Comparison of ENCODE assay signal across 25 mouse cellular contexts in genomic region chr10:96342476-96342875, GRCm38 (mm10).
DNase-seq lines count a peak whose midpoint lies in the region; ATAC-seq and TF ChIP-seq lines count a peak whose summit lies in the region.
"Had no signal": no experiment of that assay in that cellular context is flagged by ENCODE, and none has a peak within 500 bp of the region (broad histone marks: within the 10 kb centered on the region; RNA-seq: fewer than 3 reads in every experiment).

No protein-coding gene starts in this region.

- ATAC-seq in lung, embryonic 14.5 days (ENCODE audit: insufficient read depth) = peak; percentile 58; the same call in 1 of the 2 replicates
- no peak for ATAC-seq in erythroblast, adult 5-6 weeks (replicated peaks; ENCODE audit: low FRiP score, poor library complexity, severe bottlenecking)
- ATAC-seq: forebrain, embryonic 13.5 days; intestine, postnatal 0 days; midbrain, embryonic 16.5 days had no signal

- no peaks in the 10 kb centered on the region for H3K9me3 ChIP-seq in lung, embryonic 14.5 days (ENCODE audit: low read depth, low read length)
- H3K9me3 ChIP-seq in CH12.LX (replicated peaks; ENCODE audit: low read length) = no peaks in the 10 kb centered on the region
- H3K9me3 ChIP-seq: embryonic facial prominence, embryonic 12.5 days; forebrain, embryonic 13.5 days; heart, embryonic 10.5 days; limb, embryonic 15.5 days; neural tube, embryonic 13.5 days had no signal

- no peak overlapping the region for H3K4me3 ChIP-seq in lung, embryonic 14.5 days (ENCODE audit: low read depth, low read length)
- no peak overlapping the region for H3K4me3 ChIP-seq in CH12.LX (replicated peaks in 1 of 3; ENCODE audit: low read depth in 2 of 3, low read length in 2 of 3, poor library complexity in 1 of 3)
- H3K4me3 ChIP-seq: embryonic facial prominence, embryonic 12.5 days; erythroblast, embryonic 14.5 days; forebrain, embryonic 13.5 days; heart, embryonic 10.5 days; left cerebral cortex, adult 2 months; limb, embryonic 15.5 days; myocyte; neural tube, embryonic 13.5 days had no signal

- in situ Hi-C loops in CH12.LX (cut with MboI; ENCODE audit: low pct_ligation_motif_present, low pct_unique_long_range_greater_than_20kb, low sequenced_read_pairs) = no loop called here

- peak; percentile 32 to 35 for DNase-seq in heart, postnatal 10 days
- no peak for DNase-seq in heart, adult 9 months (ENCODE audit: low spot score in 2 of 2)
- DNase-seq in lung, embryonic 14.5 days = peak; percentile 53
- DNase-seq in lung, postnatal 4 days = no peak
- DNase-seq in CH12.LX (ENCODE audit: extremely low read depth) = peak; percentile 40
- peak; percentile 21 for DNase-seq in splenic B cell, adult 2 months (ENCODE audit: low read depth, low spot score)
- DNase-seq: adrenal gland, postnatal 10 days; cerebellum, adult 2 months; cerebellum, postnatal 25 days; gastrocnemius, postnatal 36 days; left cerebral cortex, postnatal 4 days; right cerebral cortex, postnatal 4 days had no signal

- H3K79me2 ChIP-seq in CH12.LX (replicated peaks; ENCODE audit: control insufficient read depth, extremely low read depth, insufficient read depth, poor library complexity, severe bottlenecking) = no peaks in the 10 kb centered on the region

- H3K27me3 ChIP-seq in lung, embryonic 14.5 days (ENCODE audit: insufficient read depth, low read length) = no peaks in the 10 kb centered on the region
- H3K27me3 ChIP-seq in CH12.LX (replicated peaks) = no peaks in the 10 kb centered on the region
- H3K27me3 ChIP-seq in splenic B cell, adult 2 months (ENCODE audit: control insufficient read depth, insufficient read depth, low read length, poor library complexity, severe bottlenecking) = no peaks in the 10 kb centered on the region
- H3K27me3 ChIP-seq: embryonic facial prominence, embryonic 12.5 days; forebrain, embryonic 13.5 days; limb, embryonic 15.5 days; neural tube, embryonic 13.5 days had no signal

- peak; percentile 71 for TF ChIP-seq EP300 in CH12.LX (IDR thresholded peaks at IDR 0.05; ENCODE audit: low read length)

- no peak overlapping the region for H3K9ac ChIP-seq in lung, embryonic 14.5 days
- no peak overlapping the region for H3K9ac ChIP-seq in CH12.LX (ENCODE audit: insufficient read depth, low read depth)
- H3K9ac ChIP-seq: embryonic facial prominence, embryonic 12.5 days; forebrain, embryonic 13.5 days; limb, embryonic 15.5 days; liver, embryonic 14.5 days; neural tube, embryonic 13.5 days had no signal

- dilution Hi-C loops in CH12.LX (cut with MboI; ENCODE audit: extremely low pct_ligation_motif_present, extremely low pct_unique_long_range_greater_than_20kb, low sequenced_read_pairs) = no loop called here

- no peak for TF ChIP-seq CTCF in lung, embryonic 14.5 days (IDR thresholded peaks at IDR 0.05; ENCODE audit: low read depth)
- TF ChIP-seq CTCF in CH12.LX (conservative IDR thresholded peaks at IDR 0.05 in 1 of 2, IDR thresholded peaks at IDR 0.05 in 1 of 2; ENCODE audit: low read depth in 2 of 2, low read length in 2 of 2) = no peak

- H3K4me2 ChIP-seq in lung, embryonic 14.5 days = no peak overlapping the region
- peak overlapping the region; percentile 26; the same call in 1 of the 2 replicates for H3K4me2 ChIP-seq in CH12.LX (ENCODE audit: insufficient read depth, low read depth, poor library complexity, severe bottlenecking)
- H3K4me2 ChIP-seq: embryonic facial prominence, embryonic 12.5 days; forebrain, embryonic 13.5 days; limb, embryonic 15.5 days; neural tube, embryonic 13.5 days had no signal

- TF ChIP-seq POLR2A in CH12.LX (IDR thresholded peaks at IDR 0.05; ENCODE audit: low read depth, low read length) = no peak

- no peaks in the 10 kb centered on the region for H3K36me3 ChIP-seq in lung, embryonic 14.5 days (ENCODE audit: insufficient read depth)
- no peaks in the 10 kb centered on the region for H3K36me3 ChIP-seq in CH12.LX (replicated peaks in 1 of 2; ENCODE audit: control insufficient read depth in 1 of 2, insufficient read depth in 1 of 2, low read length in 1 of 2)
- H3K36me3 ChIP-seq in splenic B cell, adult 2 months (ENCODE audit: control insufficient read depth, insufficient read depth, low read length, poor library complexity, severe bottlenecking) = no peaks in the 10 kb centered on the region
- H3K36me3 ChIP-seq: embryonic facial prominence, embryonic 12.5 days; heart, embryonic 10.5 days; limb, embryonic 15.5 days; neural tube, embryonic 13.5 days had no signal

- intact Hi-C loops in heart, postnatal 10 days (cut with DNase I) = no loop called here

- no peak overlapping the region for H3K27ac ChIP-seq in lung, embryonic 14.5 days (ENCODE audit: low read depth)
- H3K27ac ChIP-seq in CH12.LX (ENCODE audit: insufficient read depth, low read depth) = no peak overlapping the region; the same call in 1 of the 2 replicates
- H3K27ac ChIP-seq: embryonic facial prominence, embryonic 12.5 days; forebrain, embryonic 13.5 days; heart, embryonic 10.5 days; left cerebral cortex, adult 2 months; limb, embryonic 15.5 days; liver, embryonic 14.5 days; macrophage; neural tube, embryonic 13.5 days had no signal

- H3K4me1 ChIP-seq in lung, embryonic 14.5 days (ENCODE audit: insufficient read depth) = 0 out of 2 replicates have a peak, but pooled peaks cover 3% of the 10 kb centered on the region
- peaks cover 19 to 23% of the 10 kb centered on the region in 2 experiments for H3K4me1 ChIP-seq in CH12.LX (ENCODE audit: control insufficient read depth in 1 of 2, insufficient read depth in 2 of 2)
- H3K4me1 ChIP-seq: embryonic facial prominence, embryonic 12.5 days; forebrain, embryonic 13.5 days; heart, embryonic 10.5 days; limb, embryonic 15.5 days had no signal

- 55% methylated on average over 3 of the region's 3 CpGs for WGBS in lung, embryonic 14.5 days

- TF ChIP-seq RAD21 in CH12.LX (IDR thresholded peaks at IDR 0.05; ENCODE audit: low read depth, low read length) = no peak; the same call in 1 of the 2 replicates

TF ChIP-seq in CH12.LX, 34 proteins besides CTCF, POLR2A, EP300 and RAD21:
- TF ChIP-seq MYC (IDR thresholded peaks at IDR 0.05; ENCODE audit: low read depth, low read length) (peak; percentile 67; the same call in 1 of the 2 replicates), MAX (IDR thresholded peaks at IDR 0.05; ENCODE audit: low read length) (peak; percentile 45), RCOR1 (conservative IDR thresholded peaks at IDR 0.05; ENCODE audit: low read depth, low read length) (0 out of 2 replicates have a peak, but pooled peaks have one; percentile 12), ZNF384 (IDR thresholded peaks at IDR 0.05; ENCODE audit: low read depth, low read length) (no peak), ZMIZ1 (IDR thresholded peaks at IDR 0.05; ENCODE audit: low read depth, low read length) (no peak), ZC3H11A (IDR thresholded peaks at IDR 0.05; ENCODE audit: low read depth, low read length) (no peak), KAT2A (IDR thresholded peaks at IDR 0.05; ENCODE audit: insufficient replicate concordance, low read length) (no peak), MAZ (IDR thresholded peaks at IDR 0.05; ENCODE audit: low read depth, low read length) (no peak), USF1 (IDR thresholded peaks at IDR 0.05; ENCODE audit: low read depth, low read length) (no peak), USF2 (conservative IDR thresholded peaks at IDR 0.05; ENCODE audit: low read depth, low read length) (no peak), JUN (IDR thresholded peaks at IDR 0.05; ENCODE audit: insufficient read depth, low read depth, low read length) (peak; percentile 72), GABPA (IDR thresholded peaks at IDR 0.05; ENCODE audit: insufficient replicate concordance, low read depth, low read length) (no peak), NRF1 (IDR thresholded peaks at IDR 0.05; ENCODE audit: low read depth, low read length) (no peak), POLR2AphosphoS2 (IDR thresholded peaks at IDR 0.05; ENCODE audit: low read depth, low read length) (no peak), IRF4 (IDR thresholded peaks at IDR 0.05; ENCODE audit: low read depth, low read length) (peak; percentile 51; the same call in 1 of the 2 replicates), NELFE (IDR thresholded peaks at IDR 0.05; ENCODE audit: low read depth, low read length) (no peak), SMC3 (IDR thresholded peaks at IDR 0.05; ENCODE audit: low read depth, low read length) (no peak), TBP (conservative IDR thresholded peaks at IDR 0.05; ENCODE audit: low read depth, low read length) (no peak), SIN3A (IDR thresholded peaks at IDR 0.05; ENCODE audit: low read length) (no peak), MEF2A (IDR thresholded peaks at IDR 0.05; ENCODE audit: borderline replicate concordance, low read depth, low read length) (peak; percentile 41; the same call in 1 of the 2 replicates), JUND (conservative IDR thresholded peaks at IDR 0.05; ENCODE audit: low read depth, low read length) (peak; percentile 61), ETS1 (conservative IDR thresholded peaks at IDR 0.05; ENCODE audit: low read depth, low read length) (peak; percentile 54), BHLHE40 (IDR thresholded peaks at IDR 0.05; ENCODE audit: low read depth, low read length) (peak; percentile 68), TCF12 (IDR thresholded peaks at IDR 0.05; ENCODE audit: low read depth, low read length) (no peak), PAX5 (IDR thresholded peaks at IDR 0.05; ENCODE audit: low read length) (no peak)

Comparison
In these comparisons a context has a peak if more than half of its experiments do, and no peak if none do; other contexts are left out.
1. DNase-seq: peak in heart, postnatal 10 days (2 of 2), lung, embryonic 14.5 days (single experiment), CH12.LX (single experiment) and splenic B cell, adult 2 months (single experiment); none in heart, adult 9 months (0 of 2) and lung, postnatal 4 days (0 of 2).